Mouse (Mus musculus) adrenal gland, adult 8-10 months (tissue): ENCODE data around the gene 4930556J24Rik. TPM values are rescaled to one million over a fixed set of nuclear protein-coding genes. Genes with fewer than 3 reads are reported as not detected.

Experiments used
- total RNA-seq, 4 experiments: library from RNA; stranded (reverse); gene quantifications; 2 replicates each; pipeline ENCODE4 v1.2.4; 2022

4930556J24Rik gene
- total RNA-seq, 4 experiments from 2014 or later: not detected

Other genes with a start within 250 kb of the 4930556J24Rik start
- 1 to 10 TPM; 2.1 to 7.4 (median 3.7) TPM for gene Osbp2, start 112.9 kb downstream of the 4930556J24Rik start, total RNA-seq
- under 1 TPM; 0.56 to 0.81 (median 0.70) TPM for gene 4921536K21Rik, start 81.7 kb downstream of the 4930556J24Rik start, total RNA-seq
- gene Dusp18, start 81.5 kb downstream of the 4930556J24Rik start, total RNA-seq: 1 to 10 TPM; 4.7 to 9.3 (median 6.6) TPM
- gene Slc35e4, start 62.1 kb downstream of the 4930556J24Rik start, total RNA-seq: 10 to 100 TPM in 2 of 4 experiments, 1 to 10 TPM in 2; 5.9 to 15.5 (median 10.2) TPM
- gene Tcn2, start 44.6 kb downstream of the 4930556J24Rik start, total RNA-seq: 100 to 1,000 TPM; 129 to 145 (median 137) TPM
- gene Pes1, start 12.8 kb downstream of the 4930556J24Rik start, total RNA-seq: 10 to 100 TPM; 53.4 to 60.5 (median 55.8) TPM
- under 1 TPM in 3 of 4 experiments, not detected in 1; 0.15 to 0.19 (median 0.18) TPM for gene Gal3st1, start 6.9 kb upstream of the 4930556J24Rik start, total RNA-seq
- gene Sec14l4, start 54.7 kb upstream of the 4930556J24Rik start, total RNA-seq: 1 to 10 TPM in 2 of 4 experiments, under 1 TPM in 1, not detected in 1; 0.59 to 5.1 (median 3.8) TPM
- gene Sec14l3, start 88.1 kb upstream of the 4930556J24Rik start, total RNA-seq: under 1 TPM in 1 of 4 experiments, not detected in 3; 0.34 TPM
- 10 to 100 TPM; 17.5 to 21.4 (median 18.9) TPM for gene Mtfp1, start 118.7 kb upstream of the 4930556J24Rik start, total RNA-seq
- 1 to 10 TPM; 2.0 to 3.3 (median 2.4) TPM for gene Sec14l2, start 146.6 kb upstream of the 4930556J24Rik start, total RNA-seq
- gene Rnf215, start 158.4 kb upstream of the 4930556J24Rik start, total RNA-seq: 10 to 100 TPM; 28.2 to 38.2 (median 33.1) TPM
- 10 to 100 TPM; 11.8 to 22.5 (median 15.3) TPM for gene Ccdc157, start 183.5 kb upstream of the 4930556J24Rik start, total RNA-seq
- gene Sf3a1, start 183.6 kb upstream of the 4930556J24Rik start, total RNA-seq: 10 to 100 TPM; 40.4 to 61.5 (median 48.4) TPM
- gene Tbc1d10a, start 210.0 kb upstream of the 4930556J24Rik start, total RNA-seq: 10 to 100 TPM; 18.6 to 24.7 (median 21.9) TPM
- 1 to 10 TPM; 3.1 to 6.1 (median 4.2) TPM for gene Castor1, start 241.4 kb upstream of the 4930556J24Rik start, total RNA-seq